1 mouse cellular context compared by ENCODE assay signal in genomic region chr2:32310096-32310845, GRCm38 (mm10).
TF ChIP-seq lines count a peak whose summit lies in the region.

No protein-coding gene starts in this region.

TF ChIP-seq in CH12.LX, 34 proteins besides CTCF, POLR2A, EP300 and RAD21 (continued from another document):
- no peak for TF ChIP-seq NRF1 (IDR thresholded peaks at IDR 0.05; ENCODE audit: low read depth, low read length)
- TF ChIP-seq NELFE (IDR thresholded peaks at IDR 0.05; ENCODE audit: low read depth, low read length): no peak
